Mouse (Mus musculus): ENCODE measurements around the gene Prss1.
A peak's percentile ranks its signal among the peaks of the same experiment; 100 is the strongest.
"Not testable (repeated sequence)": the region's sequence is repeated elsewhere in the genome, so short reads cannot be mapped to it uniquely, and the experiment has no call there.

Prss1 gene

GRCm38 (mm10) chr6:41458632-41459031, at the start of gene Prss1:
Gene Prss1 (plus strand): TSS chr6:41458932.
- DNase-seq (ENCODE audit: low read depth, low spot score): not testable (repeated sequence)

GRCm38 (mm10) chr6:41442261-41442660, 16.5 kb upstream of the Prss1 start:
- not testable (repeated sequence) for DNase-seq (ENCODE audit: low read depth, low spot score)

GRCm38 (mm10) chr6:41446045-41446444, 12.7 kb upstream of the Prss1 start, which contains the start of gene Gm10334:
Gene Gm10334 (minus strand): TSS chr6:41446145.
- DNase-seq (ENCODE audit: low read depth, low spot score): not testable (repeated sequence)

- no peak for DNase-seq (ENCODE audit: low read depth, low spot score)
Observed at GRCm38 (mm10) chr6:41499374-41499773, 40.6 kb downstream of the Prss1 start.

GRCm38 (mm10) chr6:41504915-41505314, 46.2 kb downstream of the Prss1 start:
- peak; percentile 44 for DNase-seq (ENCODE audit: low read depth, low spot score)

- peak; percentile 60 for DNase-seq (ENCODE audit: low read depth, low spot score)
Observed at GRCm38 (mm10) chr6:41505323-41505722, 46.6 kb downstream of the Prss1 start.

Data from CD4-positive, CD25-positive, alpha-beta regulatory T cell, adult 2 months (primary cell).